Comparison of ENCODE assay signal across 24 mouse cellular contexts in genomic region chr16:18166613-18167190, GRCm38 (mm10). TPM values are rescaled to one million over a fixed set of nuclear protein-coding genes. Genes with fewer than 3 reads are reported as not detected.
DNase-seq lines count a peak whose midpoint lies in the region; ATAC-seq and TF ChIP-seq lines count a peak whose summit lies in the region.
"Had no signal": no experiment of that assay in that cellular context is flagged by ENCODE, and none has a peak within 500 bp of the region (broad histone marks: within the 10 kb centered on the region; RNA-seq: fewer than 3 reads in every experiment).

No protein-coding gene starts in this region.

- H3K4me1 ChIP-seq in midbrain, embryonic 15.5 days, result peaks cover 26% of the 10 kb centered on the region
- H3K4me1 ChIP-seq in midbrain, embryonic 11.5 days (ENCODE audit: control insufficient read depth, insufficient read depth, low read length), result peaks cover 8% of the 10 kb centered on the region
- H3K4me1 ChIP-seq in neural tube, embryonic 14.5 days (ENCODE audit: control insufficient read depth, insufficient read depth, low read length), result peaks cover 7% of the 10 kb centered on the region
- H3K4me1 ChIP-seq in lung, adult 2 months (ENCODE audit: control insufficient read depth, insufficient read depth, low read length), result no peaks in the 10 kb centered on the region
- H3K4me1 ChIP-seq: kidney, embryonic 15.5 days had no signal

- 56% methylated on average over 6 of the region's 6 CpGs for WGBS in midbrain, embryonic 15.5 days
- WGBS in midbrain, embryonic 11.5 days, result 80% methylated on average over 6 of the region's 6 CpGs
- 53% methylated on average over 6 of the region's 6 CpGs for WGBS in neural tube, embryonic 14.5 days
- 71% methylated on average over 6 of the region's 6 CpGs for WGBS in lung, adult 2 months

- no peak overlapping the region for H3K4me3 ChIP-seq in midbrain, embryonic 15.5 days
- no peak overlapping the region for H3K4me3 ChIP-seq in midbrain, embryonic 11.5 days (ENCODE audit: low read depth, low read length)
- no peak overlapping the region for H3K4me3 ChIP-seq in neural tube, embryonic 14.5 days (ENCODE audit: low read depth, low read length)
- no peak overlapping the region for H3K4me3 ChIP-seq in lung, adult 2 months (replicated peaks; ENCODE audit: extremely low read depth, low read depth, low read length)
- H3K4me3 ChIP-seq: embryonic facial prominence, embryonic 10.5 days; erythroblast, embryonic 14.5 days; heart, embryonic 10.5 days; kidney, embryonic 15.5 days had no signal

- no peaks in the 10 kb centered on the region for H3K27me3 ChIP-seq in midbrain, embryonic 15.5 days (replicated peaks)
- H3K27me3 ChIP-seq in midbrain, embryonic 11.5 days (ENCODE audit: control insufficient read depth, insufficient read depth, low read length), result no peaks in the 10 kb centered on the region
- H3K27me3 ChIP-seq in neural tube, embryonic 14.5 days (ENCODE audit: control insufficient read depth, insufficient read depth, low read length), result no peaks in the 10 kb centered on the region
- H3K27me3 ChIP-seq: kidney, embryonic 15.5 days had no signal

- no peak overlapping the region for H3K4me2 ChIP-seq in midbrain, embryonic 15.5 days
- H3K4me2 ChIP-seq in midbrain, embryonic 11.5 days, result no peak overlapping the region
- H3K4me2 ChIP-seq in neural tube, embryonic 14.5 days (ENCODE audit: low read depth, low read length), result no peak overlapping the region
- H3K4me2 ChIP-seq: kidney, embryonic 15.5 days; lung, embryonic 14.5 days had no signal

- intact Hi-C loops in gastrocnemius, postnatal 36 days (cut with DNase I), result no loop called here

- H3K36me3 ChIP-seq in midbrain, embryonic 15.5 days (replicated peaks), result no peaks in the 10 kb centered on the region
- H3K36me3 ChIP-seq in midbrain, embryonic 11.5 days (ENCODE audit: control insufficient read depth, insufficient read depth, low read length), result no peaks in the 10 kb centered on the region
- no peaks in the 10 kb centered on the region for H3K36me3 ChIP-seq in neural tube, embryonic 14.5 days (ENCODE audit: control insufficient read depth, insufficient read depth, low read length)
- H3K36me3 ChIP-seq: embryonic facial prominence, embryonic 10.5 days; heart, embryonic 10.5 days; kidney, embryonic 15.5 days had no signal

- no peak overlapping the region for H3K9ac ChIP-seq in midbrain, embryonic 15.5 days
- H3K9ac ChIP-seq in midbrain, embryonic 11.5 days (ENCODE audit: low read length), result no peak overlapping the region
- no peak overlapping the region for H3K9ac ChIP-seq in neural tube, embryonic 14.5 days (replicated peaks; ENCODE audit: low read depth, low read length)
- H3K9ac ChIP-seq: kidney, embryonic 15.5 days; lung, embryonic 14.5 days had no signal

- no peaks in the 10 kb centered on the region for H3K9me3 ChIP-seq in midbrain, embryonic 15.5 days
- no peaks in the 10 kb centered on the region for H3K9me3 ChIP-seq in midbrain, embryonic 11.5 days (ENCODE audit: control insufficient read depth, low read length)
- no peaks in the 10 kb centered on the region for H3K9me3 ChIP-seq in neural tube, embryonic 14.5 days (ENCODE audit: control insufficient read depth, low read length)
- H3K9me3 ChIP-seq: embryonic facial prominence, embryonic 10.5 days; heart, embryonic 10.5 days; kidney, embryonic 15.5 days had no signal

- DNase-seq in cerebellum, postnatal 10 days, result peak; percentile 77 to 83
- no peak for DNase-seq in cerebellum, postnatal 36 days
- DNase-seq in gastrocnemius, postnatal 25 days, result peak; percentile 48
- DNase-seq in gastrocnemius, postnatal 36 days, result no peak
- DNase-seq in midbrain, embryonic 11.5 days (ENCODE audit: low spot score, missing footprints), result no peak
- no peak for DNase-seq in lung, adult 2 months
- DNase-seq: adrenal gland, adult 2 months; lung, embryonic 14.5 days; thymus, postnatal 14 days had no signal

- H3K27ac ChIP-seq in midbrain, embryonic 15.5 days, result peak overlapping the region; percentile 8; the same call in 1 of the 2 replicates
- no peak overlapping the region for H3K27ac ChIP-seq in midbrain, embryonic 11.5 days (ENCODE audit: low read depth, low read length)
- 0 out of 2 replicates have a peak overlapping the region, but pooled peaks have one; percentile 41 for H3K27ac ChIP-seq in neural tube, embryonic 14.5 days (ENCODE audit: low read depth, low read length)
- H3K27ac ChIP-seq: embryonic facial prominence, embryonic 10.5 days; heart, embryonic 10.5 days; kidney, embryonic 15.5 days had no signal

- no peak for TF ChIP-seq POLR2A in lung, adult 2 months (IDR thresholded peaks at IDR 0.05; ENCODE audit: borderline replicate concordance, extremely low read depth, low read depth, low read length)

- no peak for TF ChIP-seq CTCF in lung, adult 2 months (IDR thresholded peaks at IDR 0.05; ENCODE audit: insufficient read depth, low read length)

- no peak for ATAC-seq in midbrain, embryonic 15.5 days (replicated peaks)
- ATAC-seq in midbrain, embryonic 11.5 days (ENCODE audit: low FRiP score), result no peak
- ATAC-seq in neural tube, embryonic 14.5 days (ENCODE audit: low read depth), result no peak

RNA-seq across cellular contexts. Expression of gene Rtn4r, which starts 39.3 kb away (rescaled TPM):
- total RNA-seq in gastrocnemius, postnatal 25 days (2021), result under 1 TPM in 1 of 2 experiments, not detected in 1; 0.13 TPM
- under 1 TPM in 1 of 2 experiments, not detected in 1; 0.17 TPM for total RNA-seq in gastrocnemius, postnatal 36 days (2021)
- polyA plus RNA-seq in midbrain, embryonic 15.5 days (2015; fragmentation: Nextera tagmentation; extraction: Ambion mirVana), result 25.0 and 27.2 TPM in 2 replicates
- polyA plus RNA-seq in midbrain, embryonic 11.5 days (2014; fragmentation: Nextera tagmentation; extraction: Ambion mirVana), result 2.2 and 2.7 TPM in 2 replicates
- polyA plus RNA-seq in neural tube, embryonic 14.5 days (2014; fragmentation: Nextera tagmentation; extraction: Ambion mirVana), result 27.4 and 36.4 TPM in 2 replicates
- polyA plus RNA-seq in lung, adult 2 months (2012; rRNA removed), result 1.1 and 1.4 TPM in 2 replicates
- total RNA-seq: liver, adult 2 months had no signal
- polyA plus RNA-seq: liver, adult 2 months had no signal

RNA-seq across cellular contexts. Expression of gene Ccdc188, which starts 51.0 kb away (rescaled TPM):
- total RNA-seq in gastrocnemius, postnatal 25 days (2021), result not detected
- total RNA-seq in gastrocnemius, postnatal 36 days (2021), result not detected
- polyA plus RNA-seq in midbrain, embryonic 15.5 days (2015; fragmentation: Nextera tagmentation; extraction: Ambion mirVana), result 0.14 TPM in 1 of 2 replicates, not detected in the other
- not detected in 2 replicates for polyA plus RNA-seq in midbrain, embryonic 11.5 days (2014; fragmentation: Nextera tagmentation; extraction: Ambion mirVana)
- not detected in 2 replicates for polyA plus RNA-seq in neural tube, embryonic 14.5 days (2014; fragmentation: Nextera tagmentation; extraction: Ambion mirVana)
- polyA plus RNA-seq in lung, adult 2 months (2012; rRNA removed), result not detected in 2 replicates
- total RNA-seq: adrenal gland, adult 2 months; ES-E14; gastrocnemius, adult 8-10 months; heart, postnatal 14 days; layer of hippocampus, adult 18-20 months; left cerebral cortex, postnatal 10 days; liver, adult 2 months had no signal
- polyA plus RNA-seq: adrenal gland, adult 2 months; embryonic facial prominence, embryonic 10.5 days; erythroblast, embryonic 14.5 days; heart, embryonic 10.5 days; intestine, embryonic 14.5 days; kidney, embryonic 15.5 days; liver, adult 2 months; lung, embryonic 14.5 days; spleen, adult 2 months; stomach, embryonic 16.5 days had no signal

Comparison
In these comparisons a context has a peak if more than half of its experiments do, and no peak if none do; other contexts are left out.
1. DNase-seq: peak in cerebellum, postnatal 10 days (2 of 2) and gastrocnemius, postnatal 25 days (single experiment); none in cerebellum, postnatal 36 days (0 of 2), gastrocnemius, postnatal 36 days (0 of 2), midbrain, embryonic 11.5 days (single experiment) and lung, adult 2 months (single experiment).